Mouse (Mus musculus): ENCODE data around the gene Foxo6. TPM values are rescaled to one million over a fixed set of nuclear protein-coding genes. Genes with fewer than 3 reads are reported as not detected.

Foxo6 gene
- total and polyA plus RNA-seq, 3 experiments: not detected

- no peaks in the 10 kb centered on the region; the same call in 1 of the 2 replicates for H3K27me3 ChIP-seq (ENCODE audit: insufficient read depth, low read length)
- H3K4me1 ChIP-seq (ENCODE audit: insufficient read depth, low read depth, low read length): no peaks in the 10 kb centered on the region
- H3K9me3 ChIP-seq (replicated peaks): peaks cover 86% of the 10 kb centered on the region
- DNase-seq (ENCODE audit: low spot score): no peak
- no peak for ATAC-seq (ENCODE audit: extremely low read depth, insufficient number of reproducible peaks, low FRiP score, poor library complexity, severe bottlenecking)
- no peak overlapping the region for H3K4me3 ChIP-seq (ENCODE audit: low read depth, low read length)
- TF ChIP-seq CTCF (IDR thresholded peaks at IDR 0.05; ENCODE audit: low read depth, low read length) (no peak), GATA1 (IDR thresholded peaks at IDR 0.05; ENCODE audit: borderline replicate concordance, low read length) (no peak), POLR2AphosphoS5 (IDR thresholded peaks at IDR 0.05; ENCODE audit: insufficient replicate concordance, low read depth, low read length) (no peak), GATA2 (IDR thresholded peaks at IDR 0.05; ENCODE audit: borderline replicate concordance, low read depth, low read length) (no peak), TAL1 (conservative IDR thresholded peaks at IDR 0.05; ENCODE audit: low read depth, low read length) (no peak)
- H3K36me3 ChIP-seq (replicated peaks): no peaks in the 10 kb centered on the region
These were observed 20.0 kb downstream of the Foxo6 start for GRCm38 (mm10) chr4:120267136-120267535.

GRCm38 (mm10) chr4:120264105-120264504, 23.0 kb downstream of the Foxo6 start:
- Histone ChIP-seq H3K27me3 (ENCODE audit: insufficient read depth, low read length) (no peaks in the 10 kb centered on the region; the same call in 1 of the 2 replicates), H3K36me3 (replicated peaks) (no peaks in the 10 kb centered on the region), H3K4me1 (ENCODE audit: insufficient read depth, low read depth, low read length) (no peaks in the 10 kb centered on the region), H3K9me3 (replicated peaks) (peaks cover 86% of the 10 kb centered on the region), H3K4me3 (ENCODE audit: low read depth, low read length) (no peak overlapping the region)
- DNase-seq (ENCODE audit: low spot score): no peak
- no peak for ATAC-seq (ENCODE audit: extremely low read depth, insufficient number of reproducible peaks, low FRiP score, poor library complexity, severe bottlenecking)
- TF ChIP-seq CTCF (IDR thresholded peaks at IDR 0.05; ENCODE audit: low read depth, low read length) (no peak), TAL1 (conservative IDR thresholded peaks at IDR 0.05; ENCODE audit: low read depth, low read length) (no peak)

- DNase-seq (ENCODE audit: low spot score) (no peak), ATAC-seq (ENCODE audit: extremely low read depth, insufficient number of reproducible peaks, low FRiP score, poor library complexity, severe bottlenecking) (no peak)
- no peaks in the 10 kb centered on the region for H3K27me3 ChIP-seq (ENCODE audit: insufficient read depth, low read length)
- H3K36me3 ChIP-seq (replicated peaks): no peaks in the 10 kb centered on the region
- H3K4me1 ChIP-seq (ENCODE audit: insufficient read depth, low read depth, low read length): no peaks in the 10 kb centered on the region
- TF ChIP-seq POLR2AphosphoS5 (IDR thresholded peaks at IDR 0.05; ENCODE audit: insufficient replicate concordance, low read depth, low read length) (no peak), CTCF (IDR thresholded peaks at IDR 0.05; ENCODE audit: low read depth, low read length) (no peak), GATA2 (IDR thresholded peaks at IDR 0.05; ENCODE audit: borderline replicate concordance, low read depth, low read length) (no peak), GATA1 (IDR thresholded peaks at IDR 0.05; ENCODE audit: borderline replicate concordance, low read length) (no peak), TAL1 (conservative IDR thresholded peaks at IDR 0.05; ENCODE audit: low read depth, low read length) (no peak)
- peaks cover 85% of the 10 kb centered on the region for H3K9me3 ChIP-seq (replicated peaks)
- H3K4me3 ChIP-seq (ENCODE audit: low read depth, low read length): no peak overlapping the region
These were observed 24.4 kb downstream of the Foxo6 start for GRCm38 (mm10) chr4:120262726-120263125.

- no peak for TF ChIP-seq GATA1 (IDR thresholded peaks at IDR 0.05; ENCODE audit: borderline replicate concordance, low read length)
- no peak for TF ChIP-seq GATA2 (IDR thresholded peaks at IDR 0.05; ENCODE audit: borderline replicate concordance, low read depth, low read length)
- TF ChIP-seq CTCF (IDR thresholded peaks at IDR 0.05; ENCODE audit: low read depth, low read length): no peak
- TF ChIP-seq POLR2AphosphoS5 (IDR thresholded peaks at IDR 0.05; ENCODE audit: insufficient replicate concordance, low read depth, low read length): no peak
- no peak for TF ChIP-seq TAL1 (conservative IDR thresholded peaks at IDR 0.05; ENCODE audit: low read depth, low read length)
- Histone ChIP-seq H3K9me3 (replicated peaks) (peaks cover 85% of the 10 kb centered on the region), H3K4me1 (ENCODE audit: insufficient read depth, low read depth, low read length) (no peaks in the 10 kb centered on the region), H3K27me3 (ENCODE audit: insufficient read depth, low read length) (no peaks in the 10 kb centered on the region), H3K36me3 (replicated peaks) (no peaks in the 10 kb centered on the region), H3K4me3 (ENCODE audit: low read depth, low read length) (no peak overlapping the region)
- ATAC-seq (ENCODE audit: extremely low read depth, insufficient number of reproducible peaks, low FRiP score, poor library complexity, severe bottlenecking): no peak
- no peak for DNase-seq (ENCODE audit: low spot score)
These were observed 24.9 kb downstream of the Foxo6 start for GRCm38 (mm10) chr4:120262206-120262605.

GRCm38 (mm10) chr4:120259356-120260181, 27.6 kb downstream of the Foxo6 start:
- H3K4me1 ChIP-seq (ENCODE audit: insufficient read depth, low read depth, low read length): no peaks in the 10 kb centered on the region
- no peak for TF ChIP-seq CTCF (IDR thresholded peaks at IDR 0.05; ENCODE audit: low read depth, low read length)
- no peak for TF ChIP-seq POLR2AphosphoS5 (IDR thresholded peaks at IDR 0.05; ENCODE audit: insufficient replicate concordance, low read depth, low read length)
- H3K27me3 ChIP-seq (ENCODE audit: insufficient read depth, low read length): no peaks in the 10 kb centered on the region
- no peak overlapping the region for H3K4me3 ChIP-seq (ENCODE audit: low read depth, low read length)
- no peak for DNase-seq (ENCODE audit: low spot score)
- ATAC-seq (ENCODE audit: extremely low read depth, insufficient number of reproducible peaks, low FRiP score, poor library complexity, severe bottlenecking): no peak
- peaks cover 90% of the 10 kb centered on the region for H3K9me3 ChIP-seq (replicated peaks)
- H3K36me3 ChIP-seq (replicated peaks): no peaks in the 10 kb centered on the region

- DNase-seq (ENCODE audit: low spot score) (no peak), ATAC-seq (ENCODE audit: extremely low read depth, insufficient number of reproducible peaks, low FRiP score, poor library complexity, severe bottlenecking) (no peak)
- Histone ChIP-seq H3K36me3 (replicated peaks) (no peaks in the 10 kb centered on the region), H3K9me3 (replicated peaks) (peaks cover 86% of the 10 kb centered on the region), H3K4me3 (ENCODE audit: low read depth, low read length) (no peak overlapping the region), H3K4me1 (ENCODE audit: insufficient read depth, low read depth, low read length) (no peaks in the 10 kb centered on the region), H3K27me3 (ENCODE audit: insufficient read depth, low read length) (no peaks in the 10 kb centered on the region)
- TF ChIP-seq GATA2 (IDR thresholded peaks at IDR 0.05; ENCODE audit: borderline replicate concordance, low read depth, low read length) (no peak), CTCF (IDR thresholded peaks at IDR 0.05; ENCODE audit: low read depth, low read length) (no peak), GATA1 (IDR thresholded peaks at IDR 0.05; ENCODE audit: borderline replicate concordance, low read length) (no peak), POLR2AphosphoS5 (IDR thresholded peaks at IDR 0.05; ENCODE audit: insufficient replicate concordance, low read depth, low read length) (no peak), TAL1 (conservative IDR thresholded peaks at IDR 0.05; ENCODE audit: low read depth, low read length) (no peak)
These were observed 38.3 kb downstream of the Foxo6 start for GRCm38 (mm10) chr4:120248800-120249261.
